Mouse (Mus musculus): ENCODE results near the gene Sergef. TPM values are rescaled to one million over a fixed set of nuclear protein-coding genes. Genes with fewer than 3 reads are reported as not detected.

Gene Sergef
- polyA plus RNA-seq, 1 experiment: 8.6 TPM

DNA sequence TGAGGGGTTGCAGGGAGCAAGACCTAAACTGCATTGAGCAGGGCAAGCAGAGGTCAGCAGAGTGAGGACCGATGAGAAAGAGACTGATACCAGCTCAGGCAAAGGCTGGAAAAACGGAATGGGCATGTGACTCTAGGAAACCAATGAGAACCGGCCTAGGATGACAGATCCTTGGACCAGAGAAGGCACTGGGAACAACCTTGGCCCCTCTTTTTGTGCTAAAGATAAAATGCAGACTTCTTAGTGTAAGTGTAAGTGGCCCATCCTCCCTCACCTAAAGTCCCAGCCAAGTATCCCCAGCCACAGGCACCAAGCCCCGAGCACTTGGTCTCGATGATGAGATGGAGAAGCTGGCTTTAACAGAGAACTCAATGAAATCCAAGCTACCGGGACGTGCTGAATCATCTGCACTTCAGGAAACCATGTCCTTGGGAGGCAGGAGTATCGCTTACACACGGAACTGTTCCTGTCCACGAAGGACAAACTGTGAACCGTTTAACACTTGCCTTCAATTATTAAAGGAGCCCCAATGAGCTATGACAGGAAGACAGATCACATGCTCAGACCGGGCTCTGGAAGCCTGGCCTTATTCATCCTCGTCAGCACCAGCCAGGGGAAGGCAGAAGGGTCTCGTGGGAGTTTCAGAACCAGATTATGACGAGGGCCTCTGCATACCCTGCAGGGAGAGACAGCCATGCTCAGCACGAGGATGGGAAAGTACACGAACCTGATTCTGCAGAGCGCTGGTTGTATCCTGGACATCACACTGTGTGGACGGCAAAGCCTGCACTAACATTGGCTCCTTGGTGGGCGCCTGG lies 87.5 kb downstream of the Sergef start:
- H3ac ChIP-seq (ENCODE audit: control insufficient read depth, insufficient read length, low read depth): no peak overlapping the region
- H3K79me3 ChIP-seq (ENCODE audit: low read depth): no peaks in the 10 kb centered on the region
- no peak overlapping the region for H3K4me3 ChIP-seq (ENCODE audit: insufficient read depth, poor library complexity, severe bottlenecking)
- TF ChIP-seq CEBPB (IDR thresholded peaks at IDR 0.05; ENCODE audit: low read depth): no peak
- no peak for TF ChIP-seq MAX (IDR thresholded peaks at IDR 0.05)
- TF ChIP-seq USF1 (IDR thresholded peaks at IDR 0.05; ENCODE audit: low read depth): no peak
- no peak for TF ChIP-seq MYOG (IDR thresholded peaks at IDR 0.05; ENCODE audit: control insufficient read depth, extremely low read depth, insufficient read length)
- no peak for TF ChIP-seq MYOD1 (IDR thresholded peaks at IDR 0.05; ENCODE audit: control insufficient read depth, insufficient read length, low read depth)
- no peak for TF ChIP-seq FOSL1 (IDR thresholded peaks at IDR 0.05; ENCODE audit: insufficient read depth, low read length, poor library complexity, severe bottlenecking)
- no peak for TF ChIP-seq CTCF (IDR thresholded peaks at IDR 0.05; ENCODE audit: control insufficient read depth, insufficient read depth, insufficient read length)
- no peaks in the 10 kb centered on the region for H3K79me2 ChIP-seq (ENCODE audit: control insufficient read depth, insufficient read depth)
- no peaks in the 10 kb centered on the region for H3K36me3 ChIP-seq (ENCODE audit: control insufficient read depth, insufficient read depth)
- H3K27me3 ChIP-seq (ENCODE audit: control insufficient read depth, insufficient read depth, insufficient read length): no peaks in the 10 kb centered on the region

DNA sequence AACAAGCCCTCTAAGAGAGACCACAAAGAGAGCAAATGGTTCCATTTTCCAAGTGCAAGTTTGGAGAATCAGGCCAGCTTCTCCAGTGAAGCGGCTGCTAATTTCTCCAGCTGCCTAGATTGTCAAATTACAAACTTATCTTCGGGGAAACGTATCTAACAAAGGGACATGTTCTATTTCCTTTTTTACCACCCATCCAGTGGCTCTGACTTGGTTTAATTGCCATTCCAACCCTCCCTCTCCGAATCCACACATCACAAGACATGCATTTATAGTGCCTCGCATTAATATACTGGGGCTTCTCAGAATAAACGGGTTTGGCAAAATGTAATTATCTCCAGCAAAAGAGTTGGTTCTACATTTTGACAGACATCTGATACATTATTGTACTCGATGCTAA lies 88.4 kb downstream of the Sergef start:
- Histone ChIP-seq H3K36me3 (ENCODE audit: control insufficient read depth, insufficient read depth) (no peaks in the 10 kb centered on the region), H3K4me3 (ENCODE audit: insufficient read depth, poor library complexity, severe bottlenecking) (no peak overlapping the region), H3K79me2 (ENCODE audit: control insufficient read depth, insufficient read depth) (no peaks in the 10 kb centered on the region), H3K79me3 (ENCODE audit: low read depth) (no peaks in the 10 kb centered on the region), H3ac (ENCODE audit: control insufficient read depth, insufficient read length, low read depth) (no peak overlapping the region), H3K27me3 (ENCODE audit: control insufficient read depth, insufficient read depth, insufficient read length) (no peaks in the 10 kb centered on the region)
- TF ChIP-seq CEBPB (IDR thresholded peaks at IDR 0.05; ENCODE audit: low read depth) (no peak), MYOG (IDR thresholded peaks at IDR 0.05; ENCODE audit: control insufficient read depth, extremely low read depth, insufficient read length) (no peak), USF1 (IDR thresholded peaks at IDR 0.05; ENCODE audit: low read depth) (no peak), CTCF (IDR thresholded peaks at IDR 0.05; ENCODE audit: control insufficient read depth, insufficient read depth, insufficient read length) (no peak), MYOD1 (IDR thresholded peaks at IDR 0.05; ENCODE audit: control insufficient read depth, insufficient read length, low read depth) (no peak), FOSL1 (IDR thresholded peaks at IDR 0.05; ENCODE audit: insufficient read depth, low read length, poor library complexity, severe bottlenecking) (no peak), MAX (IDR thresholded peaks at IDR 0.05) (no peak)

DNA sequence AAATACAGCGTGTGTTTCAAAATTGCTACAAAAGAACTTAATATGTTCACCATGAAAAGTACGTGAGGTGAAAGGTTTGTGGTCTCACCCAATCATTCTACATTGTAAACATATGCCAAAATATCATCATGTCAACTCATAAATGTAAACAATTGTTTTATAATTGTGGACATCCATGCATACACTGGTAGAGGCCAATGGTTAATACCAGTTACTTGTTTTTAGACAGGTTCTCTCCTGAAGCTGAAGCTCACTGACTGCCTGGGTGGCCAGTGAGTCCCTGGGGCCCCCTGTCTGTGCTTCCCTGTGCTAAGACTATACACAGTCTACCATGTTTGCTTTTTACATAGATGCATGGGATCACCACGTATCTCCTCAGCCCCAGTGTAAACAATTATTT lies 91.5 kb downstream of the Sergef start:
- Histone ChIP-seq H3K79me3 (ENCODE audit: low read depth) (no peaks in the 10 kb centered on the region), H3K79me2 (ENCODE audit: control insufficient read depth, insufficient read depth) (no peaks in the 10 kb centered on the region), H3ac (ENCODE audit: control insufficient read depth, insufficient read length, low read depth) (no peak overlapping the region), H3K4me3 (ENCODE audit: insufficient read depth, poor library complexity, severe bottlenecking) (no peak overlapping the region), H3K36me3 (ENCODE audit: control insufficient read depth, insufficient read depth) (no peaks in the 10 kb centered on the region), H3K27me3 (ENCODE audit: control insufficient read depth, insufficient read depth, insufficient read length) (no peaks in the 10 kb centered on the region)
- TF ChIP-seq MAX (IDR thresholded peaks at IDR 0.05) (no peak), CTCF (IDR thresholded peaks at IDR 0.05; ENCODE audit: control insufficient read depth, insufficient read depth, insufficient read length) (no peak), MYOG (IDR thresholded peaks at IDR 0.05; ENCODE audit: control insufficient read depth, extremely low read depth, insufficient read length) (no peak), CEBPB (IDR thresholded peaks at IDR 0.05; ENCODE audit: low read depth) (no peak), FOSL1 (IDR thresholded peaks at IDR 0.05; ENCODE audit: insufficient read depth, low read length, poor library complexity, severe bottlenecking) (no peak), USF1 (IDR thresholded peaks at IDR 0.05; ENCODE audit: low read depth) (no peak), MYOD1 (IDR thresholded peaks at IDR 0.05; ENCODE audit: control insufficient read depth, insufficient read length, low read depth) (no peak)

DNA sequence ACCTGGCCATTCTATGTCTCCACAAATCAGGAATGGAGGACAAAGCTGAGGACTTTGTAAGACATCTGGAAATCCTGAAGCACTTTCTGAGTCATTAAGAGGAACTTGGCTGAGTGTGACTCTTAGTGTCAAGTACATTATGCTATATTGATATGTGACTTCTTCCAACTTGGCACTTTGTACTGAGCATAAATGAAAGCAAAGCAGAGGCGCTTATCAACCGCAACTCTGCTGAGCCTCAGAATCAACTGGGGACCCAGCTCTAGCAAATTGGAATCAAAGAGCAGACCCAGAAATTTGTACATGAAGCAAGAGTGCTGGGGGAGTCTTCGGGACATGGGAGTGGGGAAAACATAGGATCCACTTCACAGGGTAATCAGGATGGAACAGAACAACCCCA lies 92.0 kb downstream of the Sergef start:
- Histone ChIP-seq H3K4me3 (ENCODE audit: insufficient read depth, poor library complexity, severe bottlenecking) (no peak overlapping the region), H3K79me3 (ENCODE audit: low read depth) (no peaks in the 10 kb centered on the region), H3K27me3 (ENCODE audit: control insufficient read depth, insufficient read depth, insufficient read length) (no peaks in the 10 kb centered on the region), H3ac (ENCODE audit: control insufficient read depth, insufficient read length, low read depth) (no peak overlapping the region), H3K79me2 (ENCODE audit: control insufficient read depth, insufficient read depth) (no peaks in the 10 kb centered on the region), H3K36me3 (ENCODE audit: control insufficient read depth, insufficient read depth) (no peaks in the 10 kb centered on the region)
- no peak for TF ChIP-seq CTCF (IDR thresholded peaks at IDR 0.05; ENCODE audit: control insufficient read depth, insufficient read depth, insufficient read length)
- TF ChIP-seq USF1 (IDR thresholded peaks at IDR 0.05; ENCODE audit: low read depth): no peak
- TF ChIP-seq MYOD1 (IDR thresholded peaks at IDR 0.05; ENCODE audit: control insufficient read depth, insufficient read length, low read depth): no peak
- TF ChIP-seq CEBPB (IDR thresholded peaks at IDR 0.05; ENCODE audit: low read depth): no peak
- TF ChIP-seq MYOG (IDR thresholded peaks at IDR 0.05; ENCODE audit: control insufficient read depth, extremely low read depth, insufficient read length): no peak
- TF ChIP-seq FOSL1 (IDR thresholded peaks at IDR 0.05; ENCODE audit: insufficient read depth, low read length, poor library complexity, severe bottlenecking): no peak
- TF ChIP-seq MAX (IDR thresholded peaks at IDR 0.05): no peak

DNA sequence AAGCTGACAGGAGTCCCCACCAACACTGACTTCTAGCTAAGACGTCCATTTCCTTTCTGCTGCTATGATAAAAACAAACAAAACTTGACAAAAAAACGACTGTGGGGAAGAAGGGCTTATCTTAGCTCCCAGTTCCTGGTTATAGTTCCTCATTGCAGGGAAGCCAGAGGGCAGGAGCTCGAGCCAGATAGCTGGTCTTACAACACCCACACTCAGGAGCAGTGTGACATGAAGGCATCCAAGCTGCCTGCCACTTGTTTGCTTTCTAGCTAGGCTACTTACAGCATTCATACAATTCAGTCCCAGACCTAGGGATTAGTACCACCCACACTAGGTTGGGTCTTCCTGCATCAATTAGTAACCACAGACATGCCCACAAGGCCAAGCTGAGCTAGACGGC lies 93.1 kb downstream of the Sergef start:
- no peak overlapping the region for H3ac ChIP-seq (ENCODE audit: control insufficient read depth, insufficient read length, low read depth)
- no peaks in the 10 kb centered on the region for H3K79me2 ChIP-seq (ENCODE audit: control insufficient read depth, insufficient read depth)
- H3K27me3 ChIP-seq (ENCODE audit: control insufficient read depth, insufficient read depth, insufficient read length): no peaks in the 10 kb centered on the region
- TF ChIP-seq MYOG (IDR thresholded peaks at IDR 0.05; ENCODE audit: control insufficient read depth, extremely low read depth, insufficient read length) (no peak), MYOD1 (IDR thresholded peaks at IDR 0.05; ENCODE audit: control insufficient read depth, insufficient read length, low read depth) (no peak), USF1 (IDR thresholded peaks at IDR 0.05; ENCODE audit: low read depth) (no peak)
- H3K79me3 ChIP-seq (ENCODE audit: low read depth): no peaks in the 10 kb centered on the region
- no peak overlapping the region for H3K4me3 ChIP-seq (ENCODE audit: insufficient read depth, poor library complexity, severe bottlenecking)
- no peaks in the 10 kb centered on the region for H3K36me3 ChIP-seq (ENCODE audit: control insufficient read depth, insufficient read depth)

All from C2C12 (cell line).